Mouse (Mus musculus): ENCODE results near the gene P2rx7.

- TF ChIP-seq CTCF (IDR thresholded peaks at IDR 0.05) (no peak), EP300 (IDR thresholded peaks at IDR 0.05; ENCODE audit: insufficient read depth, low read depth, low read length) (no peak)
Observed at GRCm38 (mm10) chr5:122690486-122690885, 46.8 kb downstream of the P2rx7 start.

All from heart, adult 2 months (tissue).